Mouse (Mus musculus) liver, embryonic 14.5 days (tissue): ENCODE data around the gene Dntt.

Experiments used
- CTCF ChIP-seq: IDR thresholded peaks from 2 replicates; pipeline ENCODE4 v1.5.1; 2016; ENCODE audit warnings: antibody characterized with exemption, low read depth, control low read depth
- EP300 ChIP-seq: IDR thresholded peaks from 2 replicates; pipeline ENCODE4 v1.6.1; 2016; ENCODE audit warnings: antibody characterized with exemption, low read depth

DNA sequence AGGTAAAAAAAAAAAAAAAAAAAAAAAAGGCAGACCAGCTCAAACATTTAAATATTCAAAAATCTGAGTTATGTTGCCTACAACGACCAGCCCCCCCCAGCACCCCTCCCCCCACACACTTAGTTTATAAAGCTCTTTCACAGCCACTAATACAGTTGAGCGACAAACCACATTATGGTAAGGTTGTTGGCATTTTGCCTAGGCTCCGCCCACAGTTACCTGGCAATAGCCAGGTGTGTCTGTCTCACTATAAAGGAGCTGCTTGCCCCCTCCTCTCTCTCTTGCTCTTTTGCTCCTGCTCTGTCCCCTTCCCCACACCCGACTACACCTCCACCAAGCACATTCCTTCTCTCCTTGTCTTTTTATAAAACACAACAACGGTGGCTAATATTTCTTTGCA, 17.4 kb upstream of the Dntt start:
- no peak for TF ChIP-seq CTCF
- no peak for TF ChIP-seq EP300
